Mouse (Mus musculus): ENCODE measurements at regions not wholly inside any gene's neighbourhood (a gene's known extent, or its start where the extent isn't known, plus 50 kb on each side); places are given as distances from the start of the nearest gene placed in this dataset.

DNA sequence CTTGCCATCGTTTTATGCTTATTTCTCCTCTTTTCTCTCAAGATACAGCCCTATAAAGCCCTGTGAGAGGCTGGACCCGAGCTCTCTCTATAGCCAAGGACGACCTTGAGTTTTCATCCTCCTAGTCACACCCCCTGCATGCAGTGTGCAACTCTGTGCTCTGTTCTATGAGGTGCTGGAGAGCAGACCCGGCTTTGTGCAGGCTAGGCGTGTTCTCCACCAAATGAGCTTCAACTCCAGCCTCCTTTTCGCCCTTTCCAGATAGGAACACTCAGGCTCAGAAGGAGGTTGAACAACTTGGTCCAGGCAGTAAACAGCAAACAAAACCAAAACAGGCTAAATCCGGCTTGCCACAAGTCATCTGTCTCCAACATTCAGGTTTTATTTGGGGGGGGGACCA, 67.8 kb upstream of the Acbd6 start:
- 75% methylated on average over 7 of the region's 7 CpGs for WGBS
- Histone ChIP-seq H3K27me3 (ENCODE audit: control insufficient read depth, insufficient read depth, low read length) (no peaks in the 10 kb centered on the region), H3K36me3 (ENCODE audit: control insufficient read depth, insufficient read depth, low read length) (no peaks in the 10 kb centered on the region), H3K9me3 (replicated peaks; ENCODE audit: control insufficient read depth, low read length) (no peaks in the 10 kb centered on the region), H3K27ac (ENCODE audit: low read length) (no peak overlapping the region), H3K9ac (ENCODE audit: low read length) (no peak overlapping the region), H3K4me2 (ENCODE audit: low read depth, low read length) (no peak overlapping the region), H3K4me1 (ENCODE audit: control insufficient read depth, insufficient read depth, low read length) (peaks cover 5% of the 10 kb centered on the region; the same call in 1 of the 2 replicates), H3K4me3 (replicated peaks; ENCODE audit: low read length) (no peak overlapping the region)
- ATAC-seq (ENCODE audit: insufficient read depth, low FRiP score), result no peak

DNA sequence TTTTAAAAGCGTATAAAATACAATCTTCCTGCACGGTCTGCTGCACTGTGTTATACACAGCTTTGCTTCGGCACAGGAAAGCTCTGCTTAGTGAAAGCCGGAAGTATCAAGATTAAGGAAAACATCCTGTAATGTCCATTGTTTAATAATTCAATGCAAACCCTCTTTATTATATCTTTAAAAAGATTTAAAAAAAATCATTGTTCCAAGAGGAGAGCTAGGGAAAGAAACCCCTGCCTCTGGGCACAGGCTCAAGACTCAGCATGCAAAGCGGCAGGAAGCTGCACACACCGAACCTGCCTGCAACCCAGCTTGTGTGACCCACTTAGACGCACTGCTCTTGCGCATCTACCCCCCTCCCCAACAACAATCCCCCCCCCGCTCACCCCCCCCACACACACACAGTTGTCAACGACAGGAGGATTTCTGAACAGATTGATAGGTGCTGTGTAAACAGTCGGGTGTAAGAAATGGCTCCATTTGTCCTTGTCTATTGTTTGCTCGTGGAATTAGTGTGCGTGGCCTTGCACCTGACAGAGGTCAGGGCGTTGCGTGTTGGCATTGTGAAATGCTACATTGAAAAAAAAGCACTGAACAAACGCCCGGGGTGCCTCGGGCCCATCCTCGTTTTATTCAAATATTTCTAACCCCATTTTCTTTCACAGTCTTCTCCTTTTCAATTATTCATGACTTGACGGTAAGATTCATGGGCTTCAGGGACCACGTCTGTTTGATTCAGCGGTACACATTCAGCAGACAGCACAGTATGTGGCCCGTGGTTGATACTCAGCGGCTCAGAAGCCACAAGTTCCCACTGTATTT, 66.5 kb upstream of the Acbd6 start:
- H3K4me1 ChIP-seq (ENCODE audit: control insufficient read depth, insufficient read depth, low read length), result peaks cover 5% of the 10 kb centered on the region; the same call in 1 of the 2 replicates
- H3K9ac ChIP-seq (ENCODE audit: low read length), result 0 out of 2 replicates have a peak overlapping the region, but pooled peaks have one; percentile 23
- H3K9me3 ChIP-seq (replicated peaks; ENCODE audit: control insufficient read depth, low read length), result no peaks in the 10 kb centered on the region
- peak; percentile 62 for ATAC-seq (ENCODE audit: insufficient read depth, low FRiP score)
- no peak overlapping the region for H3K27ac ChIP-seq (ENCODE audit: low read length)
- H3K27me3 ChIP-seq (ENCODE audit: control insufficient read depth, insufficient read depth, low read length), result no peaks in the 10 kb centered on the region
- H3K4me2 ChIP-seq (ENCODE audit: low read depth, low read length), result peak overlapping the region; percentile 50
- no peaks in the 10 kb centered on the region for H3K36me3 ChIP-seq (ENCODE audit: control insufficient read depth, insufficient read depth, low read length)
- peak overlapping the region; percentile 22 for H3K4me3 ChIP-seq (replicated peaks; ENCODE audit: low read length)
- 24% methylated on average over 24 of the region's 24 CpGs for WGBS

DNA sequence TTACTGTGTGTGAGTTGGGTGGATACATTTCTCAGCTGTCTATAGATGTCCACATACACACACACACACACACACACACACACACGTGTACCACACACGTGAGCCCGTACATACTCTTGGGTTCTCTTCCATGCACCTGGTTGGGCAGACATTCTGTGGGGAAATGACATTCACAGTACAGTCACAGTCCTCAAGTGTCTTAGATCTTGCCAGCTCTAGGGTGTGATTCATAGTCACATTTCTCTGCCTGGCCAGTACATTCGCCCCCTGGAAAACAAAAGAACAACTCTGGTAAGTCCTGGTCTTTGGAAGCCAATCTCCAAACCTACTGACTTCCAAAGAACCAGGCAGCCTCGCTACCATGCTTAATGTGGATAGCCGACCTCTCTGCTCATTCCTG, 64.6 kb upstream of the Acbd6 start:
- 83% methylated on average over 6 of the region's 6 CpGs for WGBS

DNA sequence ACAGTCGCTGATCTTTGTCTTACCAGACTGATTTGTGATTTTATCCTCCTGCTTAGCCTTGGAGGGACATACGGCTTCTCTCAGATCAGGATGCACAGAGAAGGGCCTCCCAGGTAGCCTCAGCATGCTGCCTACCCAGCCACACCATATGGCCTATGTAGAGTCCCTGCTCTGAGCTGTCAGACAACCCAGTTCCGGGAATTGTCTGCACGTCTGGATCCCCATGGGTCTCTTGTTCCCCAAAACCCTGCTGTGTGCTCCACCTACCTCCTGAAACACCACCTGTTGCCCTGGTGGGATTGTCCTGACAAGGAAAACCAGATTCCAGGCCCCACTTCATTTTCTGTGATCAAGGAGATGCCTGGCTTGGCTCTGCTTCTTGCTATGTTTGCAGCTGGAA, 64.1 kb upstream of the Acbd6 start:
- no peak overlapping the region for H3K9ac ChIP-seq (ENCODE audit: low read length)
- no peak overlapping the region for H3K4me3 ChIP-seq (replicated peaks; ENCODE audit: low read length)
- no peaks in the 10 kb centered on the region for H3K36me3 ChIP-seq (ENCODE audit: control insufficient read depth, insufficient read depth, low read length)
- WGBS, result 68% methylated on average over 4 of the region's 4 CpGs
- H3K4me2 ChIP-seq (ENCODE audit: low read depth, low read length), result no peak overlapping the region
- peaks cover 5% of the 10 kb centered on the region; the same call in 1 of the 2 replicates for H3K4me1 ChIP-seq (ENCODE audit: control insufficient read depth, insufficient read depth, low read length)
- no peak for ATAC-seq (ENCODE audit: insufficient read depth, low FRiP score)
- no peaks in the 10 kb centered on the region for H3K27me3 ChIP-seq (ENCODE audit: control insufficient read depth, insufficient read depth, low read length)
- no peak overlapping the region for H3K27ac ChIP-seq (ENCODE audit: low read length)
- H3K9me3 ChIP-seq (replicated peaks; ENCODE audit: control insufficient read depth, low read length), result no peaks in the 10 kb centered on the region

More for the DNA sequence above, 64.6 kb upstream of the Acbd6 start:
- H3K36me3 ChIP-seq (ENCODE audit: control insufficient read depth, insufficient read depth, low read length), result no peaks in the 10 kb centered on the region
- no peak overlapping the region for H3K9ac ChIP-seq (ENCODE audit: low read length)
- H3K4me3 ChIP-seq (replicated peaks; ENCODE audit: low read length), result no peak overlapping the region
- no peaks in the 10 kb centered on the region for H3K27me3 ChIP-seq (ENCODE audit: control insufficient read depth, insufficient read depth, low read length)
- no peak overlapping the region for H3K27ac ChIP-seq (ENCODE audit: low read length)
- H3K4me2 ChIP-seq (ENCODE audit: low read depth, low read length), result no peak overlapping the region
- peaks cover 5% of the 10 kb centered on the region; the same call in 1 of the 2 replicates for H3K4me1 ChIP-seq (ENCODE audit: control insufficient read depth, insufficient read depth, low read length)
- no peaks in the 10 kb centered on the region for H3K9me3 ChIP-seq (replicated peaks; ENCODE audit: control insufficient read depth, low read length)
- no peak for ATAC-seq (ENCODE audit: insufficient read depth, low FRiP score)

DNA sequence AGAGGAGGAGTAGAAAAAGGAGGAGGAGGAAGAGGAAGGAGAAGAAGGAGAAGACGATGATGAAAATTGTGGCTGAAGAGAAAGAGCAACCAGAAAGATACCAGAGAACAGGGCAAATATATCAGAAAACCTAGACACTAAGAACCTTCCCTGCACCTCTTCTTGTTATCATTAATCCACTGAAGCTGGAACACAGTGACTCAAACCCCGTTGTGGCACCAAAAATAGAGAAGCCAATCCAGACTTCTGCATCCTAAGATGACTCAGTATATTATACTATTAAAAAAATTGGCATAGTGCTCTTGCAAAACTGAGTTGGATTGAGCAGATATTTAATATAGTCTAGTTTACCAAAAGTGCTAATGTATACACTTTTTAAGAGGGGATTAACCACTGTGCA, 63.6 kb upstream of the Acbd6 start:
- 75% methylated on average over 2 of the region's 2 CpGs for WGBS
- H3K4me2 ChIP-seq (ENCODE audit: low read depth, low read length), result no peak overlapping the region
- H3K36me3 ChIP-seq (ENCODE audit: control insufficient read depth, insufficient read depth, low read length), result no peaks in the 10 kb centered on the region
- H3K4me3 ChIP-seq (replicated peaks; ENCODE audit: low read length), result no peak overlapping the region
- no peaks in the 10 kb centered on the region for H3K9me3 ChIP-seq (replicated peaks; ENCODE audit: control insufficient read depth, low read length)
- H3K4me1 ChIP-seq (ENCODE audit: control insufficient read depth, insufficient read depth, low read length), result peaks cover 5% of the 10 kb centered on the region; the same call in 1 of the 2 replicates
- H3K9ac ChIP-seq (ENCODE audit: low read length), result no peak overlapping the region
- H3K27me3 ChIP-seq (ENCODE audit: control insufficient read depth, insufficient read depth, low read length), result no peaks in the 10 kb centered on the region
- no peak for ATAC-seq (ENCODE audit: insufficient read depth, low FRiP score)
- H3K27ac ChIP-seq (ENCODE audit: low read length), result no peak overlapping the region

DNA sequence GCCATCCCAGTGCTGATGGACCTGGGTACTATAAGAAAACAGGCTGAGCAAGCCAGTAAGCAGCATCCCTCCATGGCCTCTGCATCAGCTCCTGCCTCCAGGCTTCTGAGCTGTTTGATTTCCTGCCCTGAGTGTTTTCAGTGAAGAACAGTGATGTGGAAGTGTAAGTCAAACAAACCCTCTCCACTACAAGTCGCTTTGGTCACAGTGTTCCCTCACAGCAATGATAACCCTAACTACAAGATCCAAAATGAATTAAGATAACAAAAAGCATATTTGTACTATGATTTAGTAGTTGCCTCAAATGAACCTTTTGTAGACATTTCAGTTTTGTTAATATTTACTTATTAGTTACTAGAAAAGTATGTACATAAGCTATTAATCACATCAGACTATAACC, 58.2 kb upstream of the Acbd6 start:
- no peak for ATAC-seq (ENCODE audit: insufficient read depth, low FRiP score)
- H3K4me1 ChIP-seq (ENCODE audit: control insufficient read depth, insufficient read depth, low read length), result no peaks in the 10 kb centered on the region
- WGBS, result 68% methylated on average over 1 of the region's 1 CpGs
- H3K9ac ChIP-seq (ENCODE audit: low read length), result no peak overlapping the region
- no peak overlapping the region for H3K4me3 ChIP-seq (replicated peaks; ENCODE audit: low read length)
- no peaks in the 10 kb centered on the region for H3K9me3 ChIP-seq (replicated peaks; ENCODE audit: control insufficient read depth, low read length)
- H3K4me2 ChIP-seq (ENCODE audit: low read depth, low read length), result no peak overlapping the region
- no peak overlapping the region for H3K27ac ChIP-seq (ENCODE audit: low read length)
- no peaks in the 10 kb centered on the region for H3K36me3 ChIP-seq (ENCODE audit: control insufficient read depth, insufficient read depth, low read length)
- no peaks in the 10 kb centered on the region for H3K27me3 ChIP-seq (ENCODE audit: control insufficient read depth, insufficient read depth, low read length)

DNA sequence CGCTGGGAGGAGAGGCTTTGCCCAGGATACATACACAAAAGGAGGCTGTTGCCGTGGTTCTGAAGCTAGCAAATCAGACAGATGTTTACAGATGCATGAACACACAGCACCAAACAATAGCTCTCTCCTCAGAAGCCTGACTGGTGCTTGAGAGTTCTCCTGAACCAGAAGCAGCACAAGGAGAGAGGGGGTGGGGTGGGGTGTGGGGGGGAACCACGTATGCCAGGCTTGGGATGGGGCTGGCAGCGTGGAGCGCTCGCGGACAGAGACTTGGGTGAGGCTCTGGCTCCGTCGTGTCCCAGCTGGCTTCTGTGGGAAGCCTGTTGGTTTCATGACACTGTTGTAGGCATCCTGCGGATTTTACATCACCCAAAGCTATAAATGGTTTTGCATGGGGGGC, 55.1 kb upstream of the Acbd6 start:
- ATAC-seq (ENCODE audit: insufficient read depth, low FRiP score), result no peak
- Histone ChIP-seq H3K4me3 (replicated peaks; ENCODE audit: low read length) (no peak overlapping the region), H3K9me3 (replicated peaks; ENCODE audit: control insufficient read depth, low read length) (no peaks in the 10 kb centered on the region), H3K27me3 (ENCODE audit: control insufficient read depth, insufficient read depth, low read length) (no peaks in the 10 kb centered on the region), H3K27ac (ENCODE audit: low read length) (no peak overlapping the region), H3K4me1 (ENCODE audit: control insufficient read depth, insufficient read depth, low read length) (no peaks in the 10 kb centered on the region), H3K4me2 (ENCODE audit: low read depth, low read length) (no peak overlapping the region), H3K9ac (ENCODE audit: low read length) (no peak overlapping the region), H3K36me3 (ENCODE audit: control insufficient read depth, insufficient read depth, low read length) (no peaks in the 10 kb centered on the region)
- 64% methylated on average over 10 of the region's 10 CpGs for WGBS

DNA sequence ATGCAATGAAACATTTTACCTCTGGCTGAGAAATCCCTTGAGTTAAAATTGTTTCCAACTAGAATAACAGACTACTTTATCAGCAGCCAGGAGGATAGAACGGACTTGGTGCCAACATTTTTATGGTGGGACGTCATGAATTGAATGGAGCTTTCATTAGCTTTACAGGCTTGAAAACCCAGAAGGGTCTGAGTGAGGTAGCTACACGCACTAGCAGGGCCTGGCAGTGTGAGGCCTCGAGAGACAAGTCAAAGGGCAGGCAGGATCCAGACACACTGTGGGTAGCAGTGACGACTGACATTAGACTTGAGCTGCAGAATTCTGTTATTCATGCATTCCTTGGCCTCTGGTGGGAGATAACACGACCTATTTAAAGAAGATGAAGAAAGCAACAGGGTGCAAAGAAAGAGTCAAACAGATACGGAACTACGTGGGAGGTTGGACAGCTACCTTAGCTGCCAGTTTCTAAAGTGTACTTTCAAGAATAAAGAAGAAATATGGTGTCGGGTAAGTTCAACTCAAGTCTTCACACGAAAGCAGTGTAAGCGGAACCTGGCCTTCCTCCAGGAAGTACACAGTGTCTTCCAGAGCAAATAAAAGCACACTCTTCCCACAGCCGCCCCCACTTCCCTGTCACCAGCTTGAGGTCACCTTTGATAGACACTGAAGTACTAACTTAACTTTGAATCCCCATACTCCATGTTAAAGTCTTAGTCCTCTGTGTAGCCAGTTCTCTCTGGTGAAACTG, 53.2 kb upstream of the Acbd6 start:
- Histone ChIP-seq H3K4me2 (ENCODE audit: low read depth, low read length) (no peak overlapping the region), H3K36me3 (ENCODE audit: control insufficient read depth, insufficient read depth, low read length) (no peaks in the 10 kb centered on the region), H3K27me3 (ENCODE audit: control insufficient read depth, insufficient read depth, low read length) (no peaks in the 10 kb centered on the region), H3K27ac (ENCODE audit: low read length) (peak overlapping the region; percentile 1; the same call in 1 of the 2 replicates), H3K4me3 (replicated peaks; ENCODE audit: low read length) (no peak overlapping the region), H3K9me3 (replicated peaks; ENCODE audit: control insufficient read depth, low read length) (no peaks in the 10 kb centered on the region), H3K4me1 (ENCODE audit: control insufficient read depth, insufficient read depth, low read length) (no peaks in the 10 kb centered on the region), H3K9ac (ENCODE audit: low read length) (no peak overlapping the region)
- 40% methylated on average over 12 of the region's 12 CpGs for WGBS
- no peak for ATAC-seq (ENCODE audit: insufficient read depth, low FRiP score)

DNA sequence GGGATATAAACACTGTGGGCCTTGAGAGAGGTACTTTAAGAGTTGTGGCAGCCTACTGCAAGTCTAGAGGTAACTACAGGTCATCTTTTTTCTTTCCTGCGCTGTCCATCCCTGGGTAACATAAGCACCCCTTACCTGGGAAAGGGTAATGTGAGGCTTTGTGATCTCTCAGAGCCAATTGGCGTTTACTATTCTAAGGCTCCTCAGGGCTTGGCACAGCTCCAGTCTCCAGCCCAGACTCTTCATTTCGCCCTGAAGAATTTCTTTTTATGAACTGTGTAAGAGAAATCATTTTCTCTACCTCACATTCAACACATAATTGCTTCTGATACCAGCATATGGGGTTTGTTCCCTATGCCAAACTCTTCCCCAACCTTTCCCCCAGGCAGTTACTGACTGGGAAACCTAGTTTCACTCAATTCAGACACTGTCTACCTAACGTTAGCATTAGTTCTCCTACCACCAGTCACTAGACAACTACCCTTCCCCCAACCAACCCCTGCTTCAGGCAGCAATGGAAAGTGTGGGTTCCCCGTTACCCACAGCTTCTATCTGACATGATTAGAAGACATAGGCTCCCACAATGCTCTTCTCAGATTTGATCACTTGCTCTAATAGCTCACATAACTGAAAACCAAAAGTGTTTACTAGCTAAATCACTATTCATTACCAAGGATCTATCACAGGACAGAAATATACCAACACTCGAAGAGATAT, 52.4 kb upstream of the Acbd6 start:
- H3K4me1 ChIP-seq (ENCODE audit: control insufficient read depth, insufficient read depth, low read length), result no peaks in the 10 kb centered on the region
- H3K9me3 ChIP-seq (replicated peaks; ENCODE audit: control insufficient read depth, low read length), result no peaks in the 10 kb centered on the region
- no peak overlapping the region for H3K9ac ChIP-seq (ENCODE audit: low read length)
- H3K4me2 ChIP-seq (ENCODE audit: low read depth, low read length), result no peak overlapping the region
- peak overlapping the region; percentile 1; the same call in 1 of the 2 replicates for H3K27ac ChIP-seq (ENCODE audit: low read length)
- no peaks in the 10 kb centered on the region for H3K27me3 ChIP-seq (ENCODE audit: control insufficient read depth, insufficient read depth, low read length)
- H3K4me3 ChIP-seq (replicated peaks; ENCODE audit: low read length), result no peak overlapping the region
- no peak for ATAC-seq (ENCODE audit: insufficient read depth, low FRiP score)
- 67% methylated on average over 6 of the region's 6 CpGs for WGBS
- no peaks in the 10 kb centered on the region for H3K36me3 ChIP-seq (ENCODE audit: control insufficient read depth, insufficient read depth, low read length)

Measured in stomach, embryonic 16.5 days (tissue).